Mouse (Mus musculus) WW6 (cell line): Measurements from ENCODE around the gene Sbsn.

Experiments
- DNase-seq: peaks from one replicate; pipeline ENCODE4 v3.0.0-alpha.2; 2013; ENCODE audit warnings: low read depth, low spot score

Sbsn gene

GRCm38 (mm10) chr7:30757001-30757400 is 5.7 kb downstream of the Sbsn start:
- no peak for DNase-seq

DNA sequence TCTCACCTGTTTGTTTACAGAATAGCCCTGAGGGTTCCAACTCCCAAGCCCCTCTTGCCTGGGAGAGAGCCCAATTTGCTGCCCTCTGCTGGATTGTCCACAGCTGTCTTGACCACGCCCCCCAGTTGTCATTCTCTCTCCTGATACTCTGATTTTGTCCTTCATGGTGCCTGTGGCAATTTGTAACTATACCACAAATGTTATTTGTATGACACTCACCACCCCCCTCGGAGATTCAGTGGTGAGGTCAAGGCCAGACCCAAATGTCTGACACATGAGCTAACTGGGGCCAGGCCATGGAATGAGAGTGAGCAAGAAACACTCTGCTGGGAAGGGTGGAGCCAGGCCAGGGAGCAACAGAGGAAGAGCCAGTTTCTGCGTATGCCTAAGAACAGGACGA is 7.6 kb downstream of the Sbsn start:
- DNase-seq = no peak

DNA sequence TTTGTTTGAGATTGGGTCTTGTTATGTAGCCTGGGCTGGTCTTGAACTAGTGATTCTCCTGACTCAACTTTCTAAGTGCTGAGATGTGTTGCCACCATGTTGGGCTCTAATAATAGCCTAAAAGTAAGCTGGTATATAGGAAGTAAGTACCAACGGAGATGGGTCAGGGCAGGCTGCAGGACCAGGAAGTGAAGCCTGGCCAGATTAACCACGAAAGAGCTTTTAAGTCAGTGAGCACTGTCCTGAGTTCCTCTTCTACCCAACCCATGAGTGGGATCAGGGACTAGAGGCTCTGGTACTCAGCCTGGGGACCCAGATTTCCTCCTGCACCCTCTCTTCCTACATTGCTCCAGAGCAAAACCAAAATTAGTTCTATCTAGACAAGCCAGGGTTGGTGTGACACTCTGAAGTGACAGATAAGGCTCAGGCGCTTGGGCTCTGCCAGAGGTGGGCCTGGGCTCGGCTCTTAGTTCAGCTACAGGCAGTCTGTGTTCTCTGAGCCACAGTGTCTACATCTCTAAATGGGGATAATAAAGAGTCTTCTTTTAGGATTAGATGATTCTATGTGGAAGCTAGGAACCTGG is 10.6 kb downstream of the Sbsn start:
- no peak for DNase-seq

GRCm38 (mm10) chr7:30763456-30763855 is 12.2 kb downstream of the Sbsn start, which contains the start of gene Dmkn:
Gene Dmkn (plus strand): TSS chr7:30763756.
- no peak for DNase-seq

DNA sequence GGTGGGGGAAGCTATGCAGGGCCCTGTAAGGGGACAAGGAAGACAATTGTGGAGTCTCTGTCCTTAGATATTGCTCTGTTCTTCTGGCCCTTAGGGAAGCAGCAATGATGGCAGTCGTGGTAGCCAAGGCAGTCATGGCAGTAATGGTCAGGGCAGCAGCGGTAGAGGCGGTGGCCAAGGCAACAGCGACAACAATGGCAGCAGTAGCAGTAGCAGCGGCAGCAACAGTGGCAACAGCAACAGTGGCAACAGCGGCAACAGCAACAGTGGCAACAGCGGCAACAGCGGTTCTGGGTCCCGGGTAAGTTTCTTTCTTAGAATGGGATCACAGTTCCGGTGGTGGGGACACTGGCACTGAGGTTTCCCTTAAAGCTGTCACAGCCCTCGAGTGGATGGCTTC is 13.9 kb downstream of the Sbsn start:
- no peak for DNase-seq

GRCm38 (mm10) chr7:30766408-30766807 is 15.1 kb downstream of the Sbsn start:
- no peak for DNase-seq

DNA sequence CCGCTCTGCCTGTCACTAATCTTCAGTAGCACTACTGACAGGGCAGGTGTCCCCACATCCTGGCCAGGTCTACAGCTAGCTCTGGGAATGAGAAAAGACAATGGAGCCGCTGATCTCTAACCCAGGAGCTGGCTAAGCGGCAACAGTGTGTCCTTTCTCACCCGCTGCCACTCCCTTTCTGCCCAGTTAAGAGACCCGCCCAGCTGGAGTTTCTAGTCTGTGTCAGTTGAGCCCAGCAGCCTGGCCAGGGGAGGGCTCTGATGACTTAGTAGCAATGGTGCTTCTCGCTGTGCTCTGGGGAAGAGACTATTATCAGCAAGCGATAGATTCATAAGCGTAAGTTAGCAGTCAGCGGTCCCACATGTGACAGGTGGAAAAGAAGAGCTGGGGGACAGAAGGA is 18.0 kb downstream of the Sbsn start:
- DNase-seq = no peak

DNA sequence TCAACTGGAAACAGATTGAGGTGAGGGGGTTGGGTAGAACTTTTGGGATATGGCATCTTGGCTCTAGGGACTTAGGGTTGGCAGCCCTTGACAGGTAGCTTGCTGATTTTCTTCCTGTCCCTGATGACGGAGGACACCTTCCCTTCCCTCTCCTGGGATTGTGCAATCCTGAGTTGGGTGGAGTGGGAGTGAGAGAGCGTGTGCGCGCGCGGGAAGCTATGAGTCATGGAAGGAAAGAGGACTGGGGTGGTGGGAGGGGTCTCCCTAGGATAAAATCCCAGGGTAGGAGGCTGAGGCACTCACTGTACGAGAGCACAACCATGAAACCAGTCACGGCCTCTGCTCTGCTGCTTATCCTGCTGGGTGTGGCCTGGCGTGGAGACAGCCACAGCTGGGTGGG is 24.8 kb downstream of the Sbsn start:
- no peak for DNase-seq

GRCm38 (mm10) chr7:30777081-30777579 is 25.9 kb downstream of the Sbsn start:
- peak; percentile 43 for DNase-seq

GRCm38 (mm10) chr7:30777911-30778310 is 26.6 kb downstream of the Sbsn start:
- no peak for DNase-seq

DNA sequence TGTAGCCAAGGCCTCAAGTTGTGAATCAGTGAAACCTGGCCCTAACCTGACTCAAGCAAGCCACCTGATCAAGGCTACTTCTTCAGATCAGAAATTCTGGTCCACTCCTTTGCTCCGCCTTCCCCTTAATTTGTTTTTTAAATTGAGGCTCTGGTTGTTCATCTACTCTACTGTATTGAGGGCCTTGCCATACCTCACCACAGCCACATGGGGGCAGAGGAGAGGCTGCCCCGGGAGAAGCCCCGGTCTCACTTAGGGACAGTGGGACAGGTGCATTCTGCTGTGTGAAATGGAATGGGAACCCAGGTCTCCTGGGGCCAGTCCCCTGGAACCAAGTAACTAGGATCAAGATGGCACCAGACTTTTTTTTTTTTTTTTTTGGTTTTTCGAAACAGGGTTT is 30.5 kb downstream of the Sbsn start:
- no peak for DNase-seq

DNA sequence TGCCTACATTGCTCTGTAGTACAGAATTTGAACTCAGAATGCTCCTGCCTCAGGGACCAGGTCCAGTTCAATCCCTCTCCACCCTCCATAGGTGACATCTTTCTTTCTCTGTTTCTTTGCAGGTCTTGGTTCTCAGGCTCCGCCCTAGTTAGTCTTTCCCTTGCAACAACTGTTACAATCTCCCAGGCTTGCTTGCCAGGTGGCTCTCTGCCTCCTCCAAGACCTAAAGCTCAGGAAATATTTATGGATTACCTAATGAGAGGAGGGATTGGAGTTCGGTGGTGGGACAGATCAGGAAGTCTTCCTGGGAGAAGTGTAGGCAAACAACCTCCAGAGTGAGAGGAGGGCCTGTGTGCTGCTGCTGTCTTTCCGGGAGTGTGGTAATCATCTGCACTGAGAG is 31.4 kb downstream of the Sbsn start:
- no peak for DNase-seq

- DNase-seq = no peak
Measured at GRCm38 (mm10) chr7:30785154-30785553, 33.9 kb downstream of the Sbsn start.

GRCm38 (mm10) chr7:30785721-30786546 is 34.7 kb downstream of the Sbsn start:
- DNase-seq = no peak

- no peak for DNase-seq
Measured at GRCm38 (mm10) chr7:30787377-30788022, 36.2 kb downstream of the Sbsn start, which contains the start of gene Krtdap. Gene Krtdap (plus strand): TSS chr7:30787896.

DNA sequence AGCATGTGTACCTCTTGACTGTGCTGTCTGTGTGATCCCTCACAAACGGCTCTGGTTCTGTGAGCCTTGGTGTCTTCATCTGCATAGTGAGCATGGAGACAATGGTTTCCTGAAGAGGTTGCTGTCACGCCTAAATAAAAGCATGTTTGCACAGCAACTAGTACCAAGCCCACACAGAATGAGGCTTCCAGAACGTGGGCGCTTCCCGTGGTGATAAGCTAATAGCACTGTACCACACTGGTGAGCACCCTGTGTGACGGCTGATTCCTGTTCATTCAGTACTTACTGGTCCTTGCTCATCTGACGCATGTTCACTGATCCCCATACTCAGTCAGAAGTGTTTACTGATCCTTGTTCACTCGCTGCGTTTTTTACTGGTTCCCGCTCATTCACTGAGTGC is 38.9 kb downstream of the Sbsn start:
- DNase-seq = no peak

DNA sequence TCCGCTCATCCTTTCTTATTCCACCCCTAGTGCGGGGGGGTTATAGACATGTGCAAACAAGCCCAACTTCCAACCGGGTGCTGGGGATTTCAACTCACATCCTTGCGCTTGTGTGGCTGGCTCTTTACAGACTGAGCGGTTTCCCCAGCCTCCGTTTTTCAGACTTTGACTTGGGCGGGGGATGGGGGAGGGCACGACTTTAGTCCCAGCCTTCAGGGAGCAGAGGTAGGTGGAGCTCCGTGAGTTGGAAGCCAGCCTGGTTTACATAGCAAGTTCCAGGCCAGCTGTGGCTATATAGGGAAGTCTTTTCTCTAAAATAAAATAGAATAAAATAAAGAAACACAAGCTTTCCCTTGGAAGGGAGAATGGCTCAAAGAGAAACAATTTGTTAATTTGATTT is 40.6 kb downstream of the Sbsn start:
- DNase-seq = no peak

DNA sequence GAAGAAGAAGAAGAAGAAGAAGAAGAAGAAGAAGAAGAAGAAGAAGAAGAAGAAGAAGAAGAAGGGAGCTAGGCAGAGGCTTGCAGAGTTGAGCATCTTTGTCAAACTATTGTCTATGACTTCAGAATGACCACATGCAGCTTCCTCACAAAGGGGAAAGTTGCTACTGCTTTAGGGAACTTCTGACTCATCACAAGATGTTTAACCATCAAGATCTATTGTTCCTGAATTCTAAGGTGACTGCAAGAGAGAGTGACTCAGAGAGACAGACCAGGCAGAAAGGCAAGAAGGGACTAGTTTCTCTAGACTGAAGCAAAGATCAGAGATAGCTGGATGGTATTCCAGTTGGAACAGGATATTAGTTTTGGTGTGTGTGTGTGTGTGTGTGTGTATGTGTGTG is 43.6 kb downstream of the Sbsn start:
- DNase-seq = no peak

GRCm38 (mm10) chr7:30796790-30797189 is 45.5 kb downstream of the Sbsn start:
- no peak for DNase-seq

- no peak for DNase-seq
Measured at GRCm38 (mm10) chr7:30800653-30801052, 49.4 kb downstream of the Sbsn start.

GRCm38 (mm10) chr7:30803256-30803655 is 52.0 kb downstream of the Sbsn start:
- DNase-seq = no peak

GRCm38 (mm10) chr7:30804026-30804715 is 52.9 kb downstream of the Sbsn start:
- DNase-seq = no peak
